Mouse (Mus musculus): ENCODE data around the gene Shcbp1. TPM values are rescaled to one million over a fixed set of nuclear protein-coding genes. Genes with fewer than 3 reads are reported as not detected.
"Not testable (repeated sequence)": the region's sequence is repeated elsewhere in the genome, so short reads cannot be mapped to it uniquely, and the experiment has no call there.

Gene Shcbp1
- polyA plus RNA-seq, 1 experiment from 2014 or later = 32.0 TPM

DNA sequence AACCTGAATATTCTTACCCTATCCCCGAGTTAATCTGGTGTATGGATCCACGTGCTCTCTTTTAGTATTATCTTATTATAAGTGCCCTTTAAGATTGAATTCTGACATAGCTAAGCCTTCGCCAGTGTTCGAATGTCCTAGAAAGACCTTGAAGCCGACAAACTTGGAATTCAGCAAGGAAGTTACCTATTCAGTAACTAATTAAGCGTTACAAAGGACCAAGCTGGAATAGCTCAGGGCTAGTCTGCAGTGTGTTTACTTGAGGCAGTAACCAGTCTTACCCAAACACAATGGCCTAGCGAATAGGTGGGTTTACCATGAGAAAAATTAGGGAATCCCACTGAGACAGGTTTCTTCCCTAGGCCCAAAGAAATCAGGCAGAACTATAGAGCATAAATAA is 71.5 kb downstream of the Shcbp1 start:
- not testable (repeated sequence) for ATAC-seq (ENCODE audit: low read depth); H3K4me1 ChIP-seq (ENCODE audit: control insufficient read depth, low read depth, low read length)

DNA sequence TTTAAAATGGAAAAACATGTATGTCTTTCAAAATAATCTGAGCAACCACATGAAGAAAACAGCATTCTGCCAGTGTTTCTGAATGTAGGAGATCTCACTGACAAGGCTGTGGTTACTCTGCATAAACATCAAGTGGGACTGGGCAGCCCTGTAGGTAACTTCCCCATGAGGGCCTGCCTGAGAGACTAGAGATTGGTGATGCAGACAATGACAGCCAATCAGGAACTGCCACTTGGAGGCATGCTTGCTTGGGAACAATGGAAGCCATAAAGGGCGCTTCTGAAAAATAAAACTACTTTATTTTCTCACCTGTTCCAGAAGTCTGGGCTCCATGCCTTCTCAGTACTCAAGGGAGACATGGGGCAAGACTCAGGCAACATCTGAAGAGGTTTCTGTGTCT is 87.7 kb downstream of the Shcbp1 start:
- Histone ChIP-seq H3K36me3 (ENCODE audit: control insufficient read depth, insufficient read depth) (no peaks in the 10 kb centered on the region), H3K9ac (ENCODE audit: low read depth, low read length) (no peak overlapping the region), H3K9me3 (replicated peaks; ENCODE audit: control insufficient read depth, low read length) (no peaks in the 10 kb centered on the region), H3K4me2 (ENCODE audit: low read depth, low read length) (no peak overlapping the region), H3K4me1 (ENCODE audit: control insufficient read depth, low read depth, low read length) (no peaks in the 10 kb centered on the region), H3K27ac (ENCODE audit: low read length) (no peak overlapping the region), H3K27me3 (ENCODE audit: control insufficient read depth, insufficient read depth, low read depth, low read length) (no peaks in the 10 kb centered on the region), H3K4me3 (ENCODE audit: low read depth, low read length) (no peak overlapping the region)
- no peak for ATAC-seq (ENCODE audit: low read depth)
- 17% methylated on average over 1 of the region's 1 CpGs for WGBS (ENCODE audit: insufficient replicate concordance)

More for the DNA sequence above, 71.5 kb downstream of the Shcbp1 start:
- H3K36me3 ChIP-seq (ENCODE audit: control insufficient read depth, insufficient read depth); H3K4me3 ChIP-seq (ENCODE audit: low read depth, low read length); H3K27me3 ChIP-seq (ENCODE audit: control insufficient read depth, insufficient read depth, low read depth, low read length); H3K9me3 ChIP-seq (replicated peaks; ENCODE audit: control insufficient read depth, low read length); H3K4me2 ChIP-seq (ENCODE audit: low read depth, low read length); H3K27ac ChIP-seq (ENCODE audit: low read length); H3K9ac ChIP-seq (ENCODE audit: low read depth, low read length): not testable (repeated sequence)
- WGBS (ENCODE audit: insufficient replicate concordance) = 61% methylated on average over 7 of the region's 7 CpGs

Other genes with a start within 250 kb of the Shcbp1 start
- 3.8 and 3.9 TPM in 2 replicates for gene Zfp958, start 166.4 kb downstream of the Shcbp1 start, polyA plus RNA-seq (2015; fragmentation: Nextera tagmentation; extraction: Ambion mirVana)

All from liver, embryonic 16.5 days (tissue).